Mouse (Mus musculus) B cell, adult 67 days (primary cell): ENCODE data around the gene Gm49388. TPM values are rescaled to one million over a fixed set of nuclear protein-coding genes. Genes with fewer than 3 reads are reported as not detected.

Experiments
- total RNA-seq, 2 experiments: library from RNA; stranded (reverse); gene quantifications; 4 replicates each; pipeline ENCODE4 v1.2.4; 2023

Gene Gm49388
- total RNA-seq = under 1 TPM in 1 of 2 experiments, not detected in 1; 0.53 TPM

DNA sequence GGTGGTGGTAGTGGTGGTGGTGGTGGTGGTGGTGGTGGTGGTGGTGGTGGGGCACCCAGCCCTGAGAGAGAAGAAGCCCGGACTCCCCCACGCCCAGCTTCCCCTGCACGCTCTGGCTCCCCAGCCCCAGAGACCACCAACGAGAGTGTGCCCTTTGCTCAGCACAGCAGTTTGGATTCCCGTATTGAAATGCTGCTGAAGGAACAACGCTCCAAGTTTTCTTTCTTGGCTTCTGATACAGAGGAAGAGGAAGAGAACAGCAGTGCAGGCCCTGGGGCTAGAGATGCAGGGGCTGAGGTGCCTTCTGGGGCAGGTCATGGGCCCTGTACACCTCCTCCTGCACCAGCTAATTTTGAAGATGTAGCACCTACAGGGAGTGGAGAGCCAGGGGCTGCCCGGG, at the start of gene Gm49388:
Gene Gm49388, plus strand, starts transcription at position 301 of the 400 bp plus-strand sequence.

GRCm38 (mm10) chr7:127744366-127745045, 40.9 kb upstream of the Gm49388 start, which contains the start of gene Fbxl19:
Gene Fbxl19, plus strand, starts transcription at chr7:127744543.

DNA sequence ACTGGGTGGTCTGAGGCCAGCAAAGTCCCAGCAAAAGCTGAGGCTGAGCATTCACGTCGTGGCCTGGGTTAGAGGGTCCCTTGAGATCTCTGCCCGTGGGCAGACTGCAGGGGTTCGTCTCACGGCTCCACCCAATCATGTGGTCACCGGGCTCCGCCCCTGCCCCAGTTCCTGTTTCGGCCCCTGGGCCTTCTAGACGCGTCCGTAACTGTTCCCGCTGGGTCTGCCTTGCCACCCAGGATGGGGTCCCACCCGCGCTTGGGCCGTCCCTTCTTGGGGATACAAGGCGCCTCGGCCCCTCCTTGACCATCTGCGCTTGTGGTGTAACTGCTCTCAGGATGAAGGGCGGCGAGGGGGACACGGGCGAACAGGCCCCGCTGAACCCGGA, 15.8 kb upstream of the Gm49388 start, which contains the start of gene Orai3:
Gene Orai3, plus strand, starts transcription at position 165 of the 388 bp plus-strand sequence.

DNA sequence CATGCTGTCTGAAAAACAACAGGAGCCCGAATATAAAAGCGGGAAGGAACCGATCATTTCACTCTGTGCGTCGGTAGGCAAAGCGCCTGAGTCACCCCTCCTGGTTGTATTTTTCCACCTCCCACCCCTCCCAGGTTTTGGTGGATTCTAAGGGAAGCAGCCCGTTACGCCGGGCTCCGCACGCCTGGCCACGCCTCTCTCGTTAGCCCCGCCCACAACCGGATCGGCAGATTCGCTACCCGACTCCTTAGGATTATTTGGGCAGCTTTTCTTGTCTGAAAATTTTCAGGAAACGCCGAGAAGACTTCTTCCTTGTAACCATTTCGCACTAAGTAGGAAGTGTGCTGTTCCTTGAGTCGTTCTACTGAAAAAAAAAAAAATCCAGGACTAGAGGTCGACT, 9.0 kb upstream of the Gm49388 start, which contains the start of gene Setd1a:
Gene Setd1a, plus strand, starts transcription at position 245 of the 400 bp plus-strand sequence.

GRCm38 (mm10) chr7:127800435-127801009, 15.1 kb downstream of the Gm49388 start, which contains the start of gene Hsd3b7:
Gene Hsd3b7, plus strand, starts transcription at chr7:127800604.

DNA sequence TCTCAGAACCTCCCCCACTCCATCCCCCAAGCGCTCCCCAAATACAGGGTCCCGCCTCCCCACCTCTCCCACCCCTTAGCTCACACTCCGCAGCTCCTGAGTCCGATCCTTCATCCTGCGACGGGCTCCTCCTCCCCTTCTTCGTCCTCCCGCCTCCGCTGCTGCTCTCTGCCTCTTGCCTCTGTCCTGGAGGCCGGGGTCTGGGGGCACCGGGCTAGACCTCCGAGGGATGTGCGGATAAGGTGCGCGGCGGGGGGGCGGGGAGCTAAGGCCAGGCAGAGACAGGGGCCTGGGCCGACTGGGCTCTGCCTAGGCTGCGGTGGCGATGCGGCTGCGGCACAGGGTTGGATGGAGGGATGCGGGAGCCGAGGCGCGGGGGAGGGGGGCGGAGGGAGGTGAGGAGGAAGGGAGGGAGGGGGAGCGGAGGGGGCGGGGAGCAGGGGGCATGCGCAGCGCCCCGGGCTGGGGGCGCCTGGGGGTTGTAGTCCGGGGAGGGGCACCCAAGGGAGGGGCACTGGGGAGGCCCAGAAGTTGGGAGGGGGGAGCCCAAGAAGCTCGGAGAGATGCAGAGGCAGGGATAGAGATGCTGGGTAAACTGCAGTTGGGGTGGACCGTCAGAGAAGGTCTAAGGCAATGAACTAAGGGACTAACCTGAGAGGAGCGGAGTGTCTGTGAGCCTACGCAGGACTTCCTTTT, 38.9 kb downstream of the Gm49388 start, which contains the start of the genes Stx4a and Stx1b:
Gene Stx4a, plus strand, starts transcription at position 119 of the 696 bp plus-strand sequence.
Gene Stx1b, minus strand, starts transcription at position 374 of the 696 bp plus-strand sequence.

Other genes starting within 250 kb of the Gm49388 start
- 1 to 10 TPM in 1 of 2 experiments, not detected in 1; 6.6 TPM for gene Tmem265, start 224.2 kb upstream of the Gm49388 start, total RNA-seq
- 100 to 1,000 TPM; 143 to 159 TPM for gene Phkg2, start 212.3 kb upstream of the Gm49388 start, total RNA-seq
- gene Ccdc189, start 197.0 kb upstream of the Gm49388 start, total RNA-seq = 1 to 10 TPM; 1.0 to 1.3 TPM
- 100 to 1,000 TPM; 152 to 153 TPM for gene Rnf40, start 196.8 kb upstream of the Gm49388 start, total RNA-seq
- 1 to 10 TPM; 4.0 to 5.6 TPM for gene Zfp629, start 169.8 kb upstream of the Gm49388 start, total RNA-seq
- gene Bcl7c, start 76.7 kb upstream of the Gm49388 start, total RNA-seq = 10 to 100 TPM; 57.9 to 70.7 TPM
- gene Ctf1, start 72.9 kb upstream of the Gm49388 start, total RNA-seq = not detected
- not detected for gene Ctf2, start 53.4 kb upstream of the Gm49388 start, total RNA-seq
- 10 to 100 TPM; 14.3 to 15.7 TPM for gene Fbxl19, start 41.1 kb upstream of the Gm49388 start, total RNA-seq
- 10 to 100 TPM; 38.3 to 40.4 TPM for gene Orai3, start 15.8 kb upstream of the Gm49388 start, total RNA-seq
- 10 to 100 TPM; 71.9 to 94.6 TPM for gene Setd1a, start 8.9 kb upstream of the Gm49388 start, total RNA-seq
- 1 to 10 TPM; 4.1 to 6.1 TPM for gene Hsd3b7, start 15.0 kb downstream of the Gm49388 start, total RNA-seq
- gene Stx4a, start 38.7 kb downstream of the Gm49388 start, total RNA-seq = 100 to 1,000 TPM; 143 to 167 TPM
- not detected for gene Stx1b, start 38.9 kb downstream of the Gm49388 start, total RNA-seq
- gene Zfp646, start 90.6 kb downstream of the Gm49388 start, total RNA-seq = 100 to 1,000 TPM; 104 to 108 TPM
- gene Zfp668, start 91.2 kb downstream of the Gm49388 start, total RNA-seq = 10 to 100 TPM; 15.3 to 20.7 TPM
- under 1 TPM in 1 of 2 experiments, not detected in 1; 0.49 TPM for gene Prss53, start 105.4 kb downstream of the Gm49388 start, total RNA-seq
- gene Gm21974, start 109.8 kb downstream of the Gm49388 start, total RNA-seq = under 1 TPM in 1 of 2 experiments, not detected in 1; 0.83 TPM
- gene Vkorc1, start 110.0 kb downstream of the Gm49388 start, total RNA-seq = 10 to 100 TPM; 13.7 to 19.4 TPM
- gene Bckdk, start 118.5 kb downstream of the Gm49388 start, total RNA-seq = 10 to 100 TPM; 29.3 to 35.7 TPM
- gene Kat8, start 126.9 kb downstream of the Gm49388 start, total RNA-seq = 10 to 100 TPM; 51.0 to 58.3 TPM
- not detected for gene Prss8, start 144.5 kb downstream of the Gm49388 start, total RNA-seq
- 1 to 10 TPM; 1.7 to 3.1 TPM for gene Prss36, start 161.1 kb downstream of the Gm49388 start, total RNA-seq
- 100 to 1,000 TPM; 721 to 839 TPM for gene Fus, start 181.8 kb downstream of the Gm49388 start, total RNA-seq
- gene Pycard, start 208.3 kb downstream of the Gm49388 start, total RNA-seq = 10 to 100 TPM; 21.7 to 25.7 TPM
- gene Trim72, start 218.3 kb downstream of the Gm49388 start, total RNA-seq = 1 to 10 TPM; 1.0 to 1.3 TPM